10 mouse cellular contexts compared by ENCODE assay signal in genomic region chr13:54738213-54738601, GRCm38 (mm10). TPM values are rescaled to one million over a fixed set of nuclear protein-coding genes. Genes with fewer than 3 reads are reported as not detected.
DNase-seq lines count a peak whose midpoint lies in the region; ATAC-seq and TF ChIP-seq lines count a peak whose summit lies in the region.
"Had no signal": no experiment of that assay in that cellular context is flagged by ENCODE, and none has a peak within 500 bp of the region (broad histone marks: within the 10 kb centered on the region; RNA-seq: fewer than 3 reads in every experiment).

No protein-coding gene starts in this region.

- peak overlapping the region; percentile 53 for H3K4me2 ChIP-seq in heart, postnatal 0 days (ENCODE audit: low read depth, low read length)
- H3K4me2 ChIP-seq in forebrain, embryonic 16.5 days (ENCODE audit: low read length) = peak overlapping the region; percentile 34
- peak overlapping the region; percentile 39 for H3K4me2 ChIP-seq in midbrain, embryonic 14.5 days (ENCODE audit: low read length)

- peak overlapping the region; percentile 38; the same call in 1 of the 2 replicates for H3K4me3 ChIP-seq in heart, postnatal 0 days (ENCODE audit: low read depth, low read length)
- no peak overlapping the region for H3K4me3 ChIP-seq in forebrain, embryonic 16.5 days (replicated peaks; ENCODE audit: low read length)
- peak overlapping the region; percentile 10; the same call in 1 of the 2 replicates for H3K4me3 ChIP-seq in midbrain, embryonic 14.5 days (replicated peaks; ENCODE audit: low read depth, low read length)

- H3K4me1 ChIP-seq in heart, postnatal 0 days (ENCODE audit: control insufficient read depth, insufficient read depth) = no peaks in the 10 kb centered on the region
- peaks cover 16% of the 10 kb centered on the region for H3K4me1 ChIP-seq in forebrain, embryonic 16.5 days (replicated peaks; ENCODE audit: control insufficient read depth, insufficient read depth, low read length)
- H3K4me1 ChIP-seq in midbrain, embryonic 14.5 days (ENCODE audit: control insufficient read depth, insufficient read depth, low read length) = peaks cover 10% of the 10 kb centered on the region; the same call in 1 of the 2 replicates

- H3K27me3 ChIP-seq in heart, postnatal 0 days (ENCODE audit: control insufficient read depth, insufficient read depth, low read length) = peaks cover 58% of the 10 kb centered on the region
- 0 out of 2 replicates have a peak, but pooled peaks cover 11% of the 10 kb centered on the region for H3K27me3 ChIP-seq in forebrain, embryonic 16.5 days (replicated peaks; ENCODE audit: control insufficient read depth, insufficient read depth, low read length)
- H3K27me3 ChIP-seq in midbrain, embryonic 14.5 days (ENCODE audit: control insufficient read depth, insufficient read depth, low read length) = peaks cover 18% of the 10 kb centered on the region; the same call in 1 of the 2 replicates

- ATAC-seq in heart, postnatal 0 days (ENCODE audit: insufficient read depth, low read depth) = no peak
- peak; percentile 34; the same call in 1 of the 2 replicates for ATAC-seq in cerebellum, adult (ENCODE audit: insufficient number of reproducible peaks, low FRiP score, low TSS enrichment)
- ATAC-seq in forebrain, embryonic 16.5 days = 0 out of 2 replicates have a peak, but pooled peaks have one; percentile 11
- no peak for ATAC-seq in midbrain, embryonic 14.5 days (ENCODE audit: low FRiP score, low TSS enrichment)

- no peak overlapping the region for H3K27ac ChIP-seq in heart, postnatal 0 days (ENCODE audit: low read depth)
- H3K27ac ChIP-seq in forebrain, embryonic 16.5 days (ENCODE audit: low read length) = no peak overlapping the region
- no peak overlapping the region for H3K27ac ChIP-seq in midbrain, embryonic 14.5 days (replicated peaks; ENCODE audit: low read depth, low read length)

- TF ChIP-seq CTCF in heart, postnatal 0 days (IDR thresholded peaks at IDR 0.05; ENCODE audit: low read depth) = no peak

- WGBS in heart, postnatal 0 days = 3% methylated on average over 15 of the region's 34 CpGs
- 6% methylated on average over 25 of the region's 34 CpGs for WGBS in forebrain, embryonic 16.5 days
- 3% methylated on average over 34 of the region's 34 CpGs for WGBS in midbrain, embryonic 14.5 days

- DNase-seq in heart, postnatal 0 days (ENCODE audit: low spot score) = no peak
- no peak for DNase-seq in heart, adult 18-20 months
- DNase-seq in midbrain, embryonic 14.5 days = no peak
- no peak for DNase-seq in yolk sac, embryonic 10.5 days (ENCODE audit: low spot score)
- no peak for DNase-seq in natural killer cell, adult 2 months (ENCODE audit: low spot score in 2 of 2)
- no peak for DNase-seq in urinary bladder, postnatal 25 days (ENCODE audit: low spot score)

- no peaks in the 10 kb centered on the region for H3K36me3 ChIP-seq in heart, postnatal 0 days (replicated peaks; ENCODE audit: control insufficient read depth, insufficient read depth, low read length)
- peaks cover 40% of the 10 kb centered on the region for H3K36me3 ChIP-seq in forebrain, embryonic 16.5 days (ENCODE audit: control insufficient read depth, insufficient read depth)
- H3K36me3 ChIP-seq in midbrain, embryonic 14.5 days (ENCODE audit: control insufficient read depth, insufficient read depth, low read length) = peaks cover 79% of the 10 kb centered on the region

- H3K9me3 ChIP-seq in heart, postnatal 0 days (replicated peaks; ENCODE audit: control insufficient read depth, low read length) = no peaks in the 10 kb centered on the region
- no peaks in the 10 kb centered on the region for H3K9me3 ChIP-seq in forebrain, embryonic 16.5 days (ENCODE audit: control insufficient read depth, low read length)
- H3K9me3 ChIP-seq in midbrain, embryonic 14.5 days (ENCODE audit: control insufficient read depth, low read length) = no peaks in the 10 kb centered on the region

- no peak overlapping the region for H3K9ac ChIP-seq in heart, postnatal 0 days (replicated peaks; ENCODE audit: low read depth, low read length)
- peak overlapping the region; percentile 13; the same call in 1 of the 2 replicates for H3K9ac ChIP-seq in forebrain, embryonic 16.5 days (replicated peaks; ENCODE audit: low read depth, low read length)
- H3K9ac ChIP-seq in midbrain, embryonic 14.5 days (replicated peaks; ENCODE audit: low read length) = no peak overlapping the region; the same call in 1 of the 2 replicates

- TF ChIP-seq EP300 in heart, postnatal 0 days (IDR thresholded peaks at IDR 0.05; ENCODE audit: low read depth) = no peak

RNA-seq across cellular contexts. Expression of gene Gprin1, which starts 11.5 kb away (rescaled TPM):
- total RNA-seq in heart, postnatal 0 days (2014; rRNA removed; ENCODE audit: low replicate concordance) = not detected in 2 replicates
- polyA plus RNA-seq in heart, postnatal 0 days (2015; fragmentation: Nextera tagmentation; extraction: Ambion mirVana) = 0.03 TPM in 1 of 2 replicates, not detected in the other
- not detected for total RNA-seq in heart, adult 18-20 months (2021)
- 6.2 and 7.1 TPM in 2 replicates for polyA plus RNA-seq in forebrain, embryonic 16.5 days (2015; fragmentation: Nextera tagmentation; extraction: Ambion mirVana)
- 19.1 and 29.4 TPM in 2 replicates for polyA plus RNA-seq in midbrain, embryonic 14.5 days (2014; fragmentation: Nextera tagmentation; extraction: Ambion mirVana)
- total RNA-seq: MEL; neutrophil, adult 5-6 weeks had no signal

RNA-seq across cellular contexts. Expression of gene Sncb, which starts 28.2 kb away (rescaled TPM):
- total RNA-seq in heart, postnatal 0 days (2014; rRNA removed; ENCODE audit: low replicate concordance) = not detected in 2 replicates
- not detected in 2 replicates for polyA plus RNA-seq in heart, postnatal 0 days (2015; fragmentation: Nextera tagmentation; extraction: Ambion mirVana)
- not detected for total RNA-seq in heart, adult 18-20 months (2021)
- polyA plus RNA-seq in forebrain, embryonic 16.5 days (2015; fragmentation: Nextera tagmentation; extraction: Ambion mirVana) = 27.1 and 37.0 TPM in 2 replicates
- polyA plus RNA-seq in midbrain, embryonic 14.5 days (2014; fragmentation: Nextera tagmentation; extraction: Ambion mirVana) = 37.5 and 53.7 TPM in 2 replicates
- total RNA-seq: MEL; neutrophil, adult 5-6 weeks had no signal

RNA-seq across cellular contexts. Expression of gene Cdhr2, which starts 36.9 kb away (rescaled TPM):
- total RNA-seq in heart, postnatal 0 days (2014; rRNA removed; ENCODE audit: low replicate concordance) = 0.04 TPM in 1 of 2 replicates, not detected in the other
- polyA plus RNA-seq in heart, postnatal 0 days (2015; fragmentation: Nextera tagmentation; extraction: Ambion mirVana) = not detected in 2 replicates
- not detected for total RNA-seq in heart, adult 18-20 months (2021)
- 0.16 and 0.25 TPM in 2 replicates for polyA plus RNA-seq in forebrain, embryonic 16.5 days (2015; fragmentation: Nextera tagmentation; extraction: Ambion mirVana)
- polyA plus RNA-seq in midbrain, embryonic 14.5 days (2014; fragmentation: Nextera tagmentation; extraction: Ambion mirVana) = 0.22 and 0.23 TPM in 2 replicates
- total RNA-seq: MEL; neutrophil, adult 5-6 weeks had no signal

RNA-seq across cellular contexts. Expression of gene Rnf44, which starts 44.5 kb away (rescaled TPM):
- 40.1 and 55.1 TPM in 2 replicates for total RNA-seq in heart, postnatal 0 days (2014; rRNA removed; ENCODE audit: low replicate concordance)
- polyA plus RNA-seq in heart, postnatal 0 days (2015; fragmentation: Nextera tagmentation; extraction: Ambion mirVana) = 28.3 and 30.8 TPM in 2 replicates
- 10 to 100 TPM; 55.1 to 55.9 TPM for total RNA-seq in heart, adult 18-20 months (2021)
- 88.9 and 92.2 TPM in 2 replicates for polyA plus RNA-seq in forebrain, embryonic 16.5 days (2015; fragmentation: Nextera tagmentation; extraction: Ambion mirVana)
- 78.6 and 88.1 TPM in 2 replicates for polyA plus RNA-seq in midbrain, embryonic 14.5 days (2014; fragmentation: Nextera tagmentation; extraction: Ambion mirVana)

RNA-seq across cellular contexts. Expression of gene Eif4e1b, which starts 45.6 kb away (rescaled TPM):
- total RNA-seq in heart, postnatal 0 days (2014; rRNA removed; ENCODE audit: low replicate concordance) = not detected in 2 replicates
- not detected in 2 replicates for polyA plus RNA-seq in heart, postnatal 0 days (2015; fragmentation: Nextera tagmentation; extraction: Ambion mirVana)
- not detected for total RNA-seq in heart, adult 18-20 months (2021)
- not detected in 2 replicates for polyA plus RNA-seq in forebrain, embryonic 16.5 days (2015; fragmentation: Nextera tagmentation; extraction: Ambion mirVana)
- not detected in 2 replicates for polyA plus RNA-seq in midbrain, embryonic 14.5 days (2014; fragmentation: Nextera tagmentation; extraction: Ambion mirVana)
- total RNA-seq: MEL; neutrophil, adult 5-6 weeks had no signal

Comparison
In these comparisons a context has a peak if more than half of its experiments do, and no peak if none do; other contexts are left out.
1. ATAC-seq: peak in cerebellum, adult (single experiment) and forebrain, embryonic 16.5 days (single experiment); none in heart, postnatal 0 days (single experiment) and midbrain, embryonic 14.5 days (single experiment).
2. RNA of gene Sncb, which starts 28.2 kb away (polyA plus RNA-seq): 37.5 to 53.7 TPM in midbrain, embryonic 14.5 days and 27.1 to 37.0 TPM in forebrain, embryonic 16.5 days; not detected in heart, postnatal 0 days; every median in the first group is over 10 times any median in the second.
3. Peak in every context shown above with its lines, with median percentiles within 50 percentile points of each other: H3K4me2 ChIP-seq.